Mouse (Mus musculus) retina, adult 2 months (tissue): ENCODE data around the gene Islr.

Experiments used
- DNase-seq: peaks from one replicate; pipeline ENCODE4 v3.0.0-alpha.2; 2012; ENCODE audit warnings: low read depth, low spot score

Gene Islr

DNA sequence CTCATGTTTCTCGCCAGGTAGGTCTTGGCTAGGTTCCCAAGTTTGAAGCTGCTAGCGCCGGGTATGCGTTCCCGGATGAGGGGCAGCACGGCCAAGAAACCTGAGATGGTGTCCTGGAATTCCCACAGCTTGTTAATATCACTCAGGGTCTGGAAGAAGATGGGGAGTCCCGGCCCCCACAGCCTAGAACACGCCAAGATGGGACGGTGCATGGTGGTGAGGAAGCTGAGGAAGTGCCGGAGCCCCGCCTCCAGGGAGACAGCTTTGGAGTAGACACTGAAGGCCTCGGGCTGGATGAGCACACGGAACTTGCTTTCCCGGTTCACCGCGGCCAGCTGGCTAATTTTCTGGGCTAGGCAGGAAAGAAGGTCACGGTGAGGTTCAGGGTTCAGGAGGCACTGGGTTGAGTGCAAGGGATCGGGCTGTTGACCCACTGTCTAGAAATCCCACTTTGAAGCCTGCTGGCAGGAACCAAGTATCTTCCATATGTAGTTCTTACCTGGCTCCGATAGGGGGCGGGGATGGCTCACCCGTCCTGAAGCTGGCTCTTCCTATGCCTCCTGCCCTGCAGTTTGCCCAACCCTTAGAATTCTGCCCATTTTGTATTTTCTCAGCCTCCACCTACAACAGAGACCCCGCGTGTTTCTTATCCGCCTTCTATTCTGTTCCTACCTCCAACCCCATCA lies 16.3 kb upstream of the Islr start:
- no peak for DNase-seq

DNA sequence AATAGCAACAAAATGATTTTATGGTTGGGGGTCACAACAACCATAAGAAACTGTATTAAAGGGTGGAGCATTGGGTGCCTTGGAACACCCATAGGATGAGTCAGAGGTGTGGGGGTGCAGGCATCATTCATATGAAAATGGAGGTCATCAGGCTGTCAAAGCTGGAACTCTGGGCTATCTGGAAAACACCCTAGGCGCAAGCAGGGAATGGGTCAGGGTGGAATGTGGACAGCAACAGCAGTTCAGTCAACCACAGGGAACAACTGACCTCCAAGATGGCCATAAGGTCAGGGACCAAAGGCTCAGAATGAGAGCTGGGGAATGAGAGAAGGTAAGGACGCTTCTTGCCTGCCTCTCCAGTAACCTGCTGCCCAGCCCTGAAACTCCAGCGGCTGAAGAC lies 14.4 kb upstream of the Islr start:
- DNase-seq = no peak

DNA sequence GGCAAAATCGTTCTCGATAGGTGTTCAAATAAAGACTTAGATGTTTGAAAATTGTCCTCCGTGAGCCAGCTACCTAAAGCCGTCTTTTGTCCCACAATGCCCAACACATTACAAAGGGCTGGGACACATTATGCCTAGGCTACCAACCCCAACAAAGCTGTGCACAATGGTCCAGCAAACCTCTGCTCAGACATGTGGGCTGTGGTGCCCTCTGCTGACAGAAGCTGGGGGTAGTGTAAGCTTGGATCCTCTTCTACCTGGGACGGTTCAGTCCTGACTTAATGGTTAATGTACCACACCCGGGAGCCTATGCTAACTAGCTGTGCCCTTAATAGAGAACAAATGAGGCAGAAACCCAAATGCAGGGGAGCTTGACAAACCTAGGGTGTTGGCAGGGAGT lies 12.3 kb upstream of the Islr start:
- DNase-seq = no peak

DNA sequence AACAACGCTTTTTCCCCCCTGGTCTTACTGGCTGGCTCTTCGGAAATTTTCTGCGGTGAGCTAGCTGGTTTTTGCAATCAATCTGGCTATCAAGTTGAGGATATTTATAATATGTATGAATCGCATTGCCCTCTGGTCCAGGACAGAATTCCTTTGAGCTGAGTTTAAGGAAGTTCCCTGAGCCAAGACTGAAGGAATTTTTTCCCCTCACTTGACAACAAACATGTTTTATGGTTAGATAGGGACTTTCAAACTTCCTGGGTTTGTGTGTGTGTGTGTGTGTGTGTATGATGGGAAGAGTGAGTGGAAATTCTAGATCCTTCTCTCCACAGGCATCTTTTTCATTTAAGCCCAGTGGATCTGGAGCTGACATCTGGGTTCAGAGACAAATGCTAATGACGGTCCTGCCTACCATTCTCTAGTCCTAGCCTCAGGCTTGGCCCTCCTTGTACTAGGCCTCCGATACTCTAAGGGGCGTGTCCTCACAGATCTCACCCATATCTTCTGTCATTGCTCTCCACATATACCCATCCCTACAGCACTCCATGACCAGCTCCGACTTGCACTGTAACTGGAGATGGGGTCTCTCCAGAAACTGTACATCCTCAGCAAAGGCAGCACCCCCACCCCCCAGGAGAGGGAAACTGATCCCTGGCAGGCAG lies 10.5 kb upstream of the Islr start:
- DNase-seq = no peak

DNA sequence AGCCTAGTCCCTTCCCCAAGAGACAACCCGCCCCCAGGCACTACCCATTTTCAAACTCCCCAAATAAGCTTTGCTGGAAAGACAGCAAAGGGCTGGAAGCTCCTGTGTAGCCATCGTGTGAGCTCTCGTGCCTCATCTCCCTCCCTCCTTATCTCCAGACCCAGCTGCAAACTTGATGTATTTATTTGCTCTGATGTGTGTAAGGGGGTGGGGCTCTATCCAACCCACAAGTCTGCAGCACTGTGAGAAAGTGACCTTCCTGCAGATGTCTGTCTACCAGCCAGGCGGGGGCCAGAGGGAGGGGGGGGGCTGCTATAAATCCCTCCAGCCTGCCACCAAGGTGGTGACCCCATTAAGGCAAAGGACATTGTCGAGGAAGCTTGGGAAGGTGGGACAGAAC lies 9.8 kb upstream of the Islr start:
- no peak for DNase-seq

DNA sequence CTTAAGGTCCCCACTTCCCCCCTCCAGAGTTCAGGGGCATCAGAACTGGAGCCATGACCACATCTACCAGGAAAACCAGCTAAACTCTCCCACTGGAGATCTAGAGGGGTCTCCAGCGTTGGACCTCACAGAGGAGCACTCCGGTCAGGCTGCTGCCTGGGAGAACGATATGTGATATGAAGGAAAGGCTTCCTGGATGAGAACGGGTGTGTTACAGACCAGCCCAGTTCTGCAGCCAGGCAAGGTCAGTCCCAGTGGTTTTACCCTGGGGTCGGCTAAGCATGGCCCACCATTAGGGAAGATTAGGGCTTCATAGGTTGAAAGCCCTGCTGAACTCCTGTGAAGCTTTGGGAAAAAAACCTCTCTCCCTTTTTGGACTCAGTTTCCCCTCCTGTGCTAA lies 9.3 kb upstream of the Islr start:
- DNase-seq = no peak

DNA sequence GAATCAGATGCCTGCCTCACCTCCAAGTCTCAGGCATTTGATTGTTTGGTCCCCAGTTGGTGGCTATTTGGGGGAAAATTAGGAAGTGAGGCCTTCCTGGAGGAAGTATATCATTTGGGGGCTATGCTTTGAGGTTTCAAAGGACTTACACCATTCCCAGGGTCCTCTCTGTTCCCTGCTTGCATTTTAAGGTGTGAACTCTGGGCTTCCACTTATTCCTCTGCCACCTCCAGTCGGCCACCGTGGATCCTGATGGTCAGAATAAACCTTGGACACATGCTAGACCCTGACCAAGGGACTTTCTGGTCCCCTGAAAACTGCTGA lies 6.2 kb upstream of the Islr start:
- no peak for DNase-seq

DNA sequence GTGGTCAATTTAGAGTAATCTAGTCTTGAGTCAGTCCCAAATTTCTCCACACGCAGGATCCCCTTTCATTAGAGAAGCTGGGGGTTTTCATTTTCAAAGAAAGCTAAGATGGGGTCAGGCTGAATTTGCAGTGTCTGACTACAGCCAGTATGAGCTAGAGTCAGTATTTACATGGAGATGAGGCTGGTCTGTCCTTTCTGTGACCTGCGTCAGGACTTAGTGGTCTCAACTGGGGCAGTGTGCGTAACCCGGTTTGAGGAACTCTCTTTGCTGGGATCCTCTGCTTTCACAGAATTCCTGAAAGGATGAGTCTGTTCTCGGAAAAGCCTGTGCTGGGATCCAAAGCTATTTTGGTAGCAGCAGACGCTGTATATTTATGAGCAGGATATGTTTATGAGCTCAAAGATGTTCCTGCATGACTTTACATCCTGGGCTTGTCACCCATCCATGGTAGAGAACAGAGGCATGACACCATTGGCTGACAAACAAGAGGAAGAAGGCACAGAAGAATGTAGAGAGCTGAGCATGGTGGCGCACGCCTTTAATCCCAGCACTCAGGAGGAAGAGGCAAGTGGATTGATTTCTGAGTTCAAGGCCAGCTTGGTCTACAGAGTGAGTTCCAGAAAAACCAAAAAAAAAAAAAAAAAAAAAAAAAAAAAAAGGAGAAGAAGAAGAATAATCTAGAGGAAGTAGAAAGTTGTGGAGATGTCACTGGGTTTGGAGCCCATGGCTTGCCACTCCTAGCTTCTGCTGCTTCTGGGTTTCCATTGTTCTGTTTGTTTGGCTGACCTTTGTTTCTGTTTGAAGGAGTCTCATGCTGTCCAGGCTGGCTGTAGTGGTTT lies 5.6 kb upstream of the Islr start:
- no peak for DNase-seq

DNA sequence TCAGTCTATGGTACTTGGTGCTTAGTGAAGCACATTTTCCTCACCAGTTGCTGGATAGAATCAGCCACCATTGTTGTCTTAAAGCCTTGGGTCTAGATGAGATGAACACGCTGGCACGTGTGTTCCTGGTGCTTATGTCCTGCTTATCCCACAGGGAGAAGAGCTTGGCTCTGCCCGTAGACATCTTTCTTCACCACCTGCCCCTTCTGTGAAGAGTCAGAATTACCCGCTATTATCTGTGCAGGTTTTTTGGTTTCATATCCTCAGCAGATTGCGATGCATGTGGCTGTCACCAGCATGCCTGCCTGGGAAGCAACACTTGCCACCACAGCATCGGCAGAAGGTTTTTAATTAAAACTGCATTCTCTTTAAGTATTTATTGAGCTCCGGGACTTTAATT lies 1.9 kb upstream of the Islr start:
- no peak for DNase-seq

DNA sequence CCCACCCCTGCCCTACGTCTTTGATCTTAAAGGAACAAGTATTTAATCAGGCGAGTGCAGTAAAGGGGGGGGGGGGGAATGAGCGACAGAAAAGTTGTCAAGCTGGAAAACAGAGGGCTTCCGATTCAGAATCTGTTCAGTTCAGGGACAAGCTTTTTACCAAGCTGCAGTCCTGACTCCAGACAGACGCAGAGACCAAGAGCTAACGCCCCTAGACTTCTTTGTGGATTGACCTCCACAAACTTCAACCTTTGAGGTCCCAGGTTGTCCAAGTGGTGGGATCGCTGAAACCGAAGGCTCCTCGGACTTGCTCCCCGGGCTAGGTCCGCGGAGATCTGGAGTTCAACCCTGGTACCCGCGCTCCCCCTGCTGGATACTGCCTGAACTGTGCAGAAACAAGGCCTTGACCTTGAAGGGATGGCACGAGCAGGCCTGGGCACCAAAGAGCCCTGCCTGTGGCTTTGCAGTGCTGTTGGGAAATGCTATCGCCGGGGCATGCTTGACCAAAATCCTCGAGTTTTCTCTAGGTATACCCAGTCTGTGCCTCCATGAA lies 418 bp upstream of the Islr start:
- peak; percentile 70 for DNase-seq

DNA sequence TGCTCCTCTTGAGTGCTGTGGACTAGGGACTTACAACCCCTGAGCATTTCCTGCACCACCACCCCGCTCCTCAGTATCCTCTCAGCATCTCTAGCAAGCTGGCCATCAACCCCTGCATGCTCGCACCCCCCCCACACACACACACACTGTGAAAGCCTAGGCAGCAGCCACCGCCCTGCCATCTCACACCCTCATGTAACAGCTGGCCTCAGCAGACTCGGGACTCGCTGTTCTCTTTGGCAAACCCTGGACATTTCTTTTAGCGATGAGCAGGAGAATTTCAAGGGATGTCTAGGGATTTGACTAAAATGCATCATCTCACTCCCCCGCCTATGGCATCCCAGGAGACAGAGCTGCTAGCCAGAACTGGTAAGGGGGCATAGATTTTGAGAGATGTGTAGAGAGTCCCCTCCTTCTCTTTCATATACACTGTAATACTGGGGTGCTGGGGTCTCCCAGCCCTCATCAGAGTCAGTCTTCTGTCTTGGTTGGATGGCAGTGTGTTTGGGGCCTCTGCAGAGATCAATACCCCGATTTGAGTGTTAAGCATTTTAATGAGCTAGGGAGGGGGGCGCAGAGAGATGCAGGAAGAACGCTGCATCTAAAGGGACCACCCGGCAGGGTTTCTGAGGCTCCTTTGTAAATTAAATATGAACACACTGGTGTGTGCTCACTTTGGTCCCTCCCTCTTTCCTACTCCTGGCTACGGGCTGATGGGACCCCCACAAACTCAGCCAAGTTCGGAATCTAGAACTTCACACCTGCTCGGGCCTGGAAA lies 1.2 kb downstream of the Islr start:
- DNase-seq = no peak

DNA sequence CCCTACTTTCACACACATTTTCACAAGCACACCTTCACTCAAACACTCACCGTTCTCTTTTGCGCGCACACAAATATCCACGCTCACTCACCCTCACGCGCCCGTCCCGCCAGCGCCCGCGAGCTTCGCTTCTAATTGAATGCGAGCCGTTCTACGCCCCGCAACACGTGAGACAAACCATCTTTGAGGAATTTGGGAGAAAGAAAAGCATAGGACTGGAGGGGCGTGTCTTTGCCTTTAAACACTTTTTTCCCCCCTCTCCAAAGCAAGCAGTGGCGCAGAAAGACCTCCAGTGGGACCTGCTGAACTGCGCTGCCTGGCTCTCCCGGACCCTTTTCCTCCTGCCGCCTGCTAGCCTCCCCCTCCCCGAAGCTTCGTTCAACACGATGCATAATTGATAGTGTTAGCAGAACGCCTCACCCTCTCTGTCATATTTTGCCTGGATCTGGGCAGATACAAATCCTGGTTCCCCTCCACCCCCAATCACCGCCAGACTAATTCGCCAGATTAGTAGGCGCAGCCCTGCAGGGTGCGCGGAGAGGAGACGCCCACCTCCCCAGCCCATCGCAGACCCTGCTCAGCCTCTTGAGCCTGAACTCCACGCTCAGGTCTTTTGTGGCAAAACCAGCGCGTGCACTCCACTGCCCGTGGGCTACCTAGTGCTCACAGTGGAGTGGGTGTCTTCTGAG lies 2.1 kb downstream of the Islr start:
- DNase-seq = no peak

DNA sequence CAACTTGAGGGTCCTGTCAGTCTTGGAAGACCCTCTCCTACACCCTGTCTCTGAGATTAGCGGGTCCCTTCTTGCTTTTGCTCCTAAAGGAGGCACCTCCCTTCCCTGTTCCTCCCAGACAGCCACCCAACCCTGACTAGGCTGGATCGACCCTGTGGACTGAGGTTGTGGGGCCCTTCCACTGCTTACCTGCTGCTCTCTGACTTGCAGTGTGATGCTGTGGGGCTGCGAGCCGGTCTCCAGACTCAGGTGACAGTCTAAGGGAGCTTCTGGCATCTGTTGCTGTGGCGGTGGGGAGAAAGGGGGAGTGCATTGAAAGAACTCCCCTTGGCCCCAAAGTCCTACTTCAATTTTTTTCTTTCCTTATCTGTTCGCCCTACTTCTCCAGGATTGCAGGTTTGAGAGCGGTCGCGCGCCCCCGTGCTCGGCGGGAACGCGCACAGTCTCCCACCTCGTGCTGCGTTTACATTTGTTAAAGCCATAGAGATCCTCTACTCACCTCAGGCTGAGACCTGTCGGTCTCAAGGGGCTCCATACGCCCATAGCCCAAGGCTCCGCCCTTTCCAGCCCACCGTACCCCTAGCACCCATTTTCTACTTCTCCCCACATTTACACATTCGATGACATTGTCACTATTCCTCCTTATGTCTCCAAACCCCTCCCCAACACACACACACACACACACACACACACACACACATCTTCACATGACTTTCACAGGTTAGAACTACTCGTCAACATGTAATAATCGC lies 2.8 kb downstream of the Islr start:
- no peak for DNase-seq

DNA sequence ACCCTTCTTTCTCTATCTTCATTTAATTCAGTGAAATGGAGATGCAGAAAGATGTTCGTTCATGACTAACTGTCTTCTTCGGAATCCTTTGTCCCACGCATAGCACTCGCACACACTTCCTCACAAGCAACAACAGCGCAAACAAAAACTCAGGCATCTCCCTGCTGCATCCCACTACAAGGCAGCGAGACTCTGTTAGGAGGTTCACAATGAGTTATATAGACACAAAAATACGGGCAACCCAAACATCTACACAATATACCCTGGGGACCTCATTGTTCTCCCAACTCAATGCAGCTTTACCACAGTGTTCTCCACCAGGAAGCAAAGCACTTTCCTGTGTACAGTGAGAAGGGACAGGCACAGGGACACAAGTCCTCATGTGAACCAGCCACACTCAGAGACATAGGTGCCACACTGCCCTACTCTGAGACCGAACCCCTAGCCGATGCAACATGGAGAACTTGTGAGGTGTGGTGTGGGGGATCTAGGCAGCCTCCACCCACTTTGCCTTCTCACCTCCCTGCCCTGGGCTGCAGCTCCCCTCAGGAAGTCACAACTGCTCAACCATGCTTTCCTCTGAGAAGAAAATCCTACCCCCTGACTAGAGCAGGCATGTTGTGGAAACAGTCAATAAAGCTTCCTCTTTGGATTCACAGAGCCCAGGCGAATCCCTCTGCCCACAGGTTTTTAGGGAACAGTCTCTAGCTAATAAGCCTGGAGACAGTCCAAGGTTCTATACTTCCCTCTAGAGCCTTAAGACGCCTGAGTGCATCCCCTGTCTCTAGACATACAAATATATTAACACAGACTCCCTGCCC lies 3.6 kb downstream of the Islr start:
- DNase-seq = no peak

DNA sequence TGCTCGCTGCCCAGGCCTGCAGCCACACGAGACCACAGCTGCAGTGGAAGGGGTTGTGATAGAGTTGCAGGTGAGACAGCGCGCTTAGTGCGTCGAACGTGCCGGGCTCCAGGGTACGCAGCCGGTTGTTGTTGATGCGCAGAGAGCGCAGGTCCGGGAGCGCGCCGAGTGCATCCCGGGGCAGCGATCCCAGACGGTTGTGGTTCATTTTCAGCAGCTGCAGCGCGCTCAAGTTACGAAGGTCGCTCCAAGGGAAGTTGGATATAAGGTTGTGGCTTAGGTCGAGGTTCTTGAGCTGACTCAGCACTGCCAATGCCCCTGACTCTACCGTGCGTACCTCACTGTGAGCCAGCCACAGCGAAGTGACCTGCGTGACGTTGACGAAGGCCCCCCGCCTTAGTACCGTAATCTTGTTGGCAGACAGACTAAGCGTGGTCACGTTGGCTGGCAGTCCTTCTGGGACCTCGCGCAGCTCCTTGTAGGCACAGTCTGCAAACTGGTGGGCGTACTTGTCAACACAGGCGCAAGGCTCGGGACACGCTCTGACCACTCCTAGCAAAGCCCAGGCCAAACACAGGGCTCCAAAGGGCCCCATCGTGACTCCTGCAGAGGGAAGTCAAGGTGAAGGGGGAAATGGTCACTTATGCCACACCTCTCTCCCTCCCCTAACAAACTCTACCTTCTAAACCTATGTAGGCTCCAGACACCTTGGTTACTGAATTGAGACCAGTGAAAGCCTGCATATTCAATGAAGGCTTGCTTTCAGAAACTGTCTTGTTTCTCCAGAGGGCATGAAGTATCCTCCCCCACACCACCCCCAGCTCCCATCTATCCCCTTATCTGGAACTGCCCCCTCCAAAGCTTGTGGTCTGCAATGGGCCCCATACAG lies 4.5 kb downstream of the Islr start:
- DNase-seq = no peak

DNA sequence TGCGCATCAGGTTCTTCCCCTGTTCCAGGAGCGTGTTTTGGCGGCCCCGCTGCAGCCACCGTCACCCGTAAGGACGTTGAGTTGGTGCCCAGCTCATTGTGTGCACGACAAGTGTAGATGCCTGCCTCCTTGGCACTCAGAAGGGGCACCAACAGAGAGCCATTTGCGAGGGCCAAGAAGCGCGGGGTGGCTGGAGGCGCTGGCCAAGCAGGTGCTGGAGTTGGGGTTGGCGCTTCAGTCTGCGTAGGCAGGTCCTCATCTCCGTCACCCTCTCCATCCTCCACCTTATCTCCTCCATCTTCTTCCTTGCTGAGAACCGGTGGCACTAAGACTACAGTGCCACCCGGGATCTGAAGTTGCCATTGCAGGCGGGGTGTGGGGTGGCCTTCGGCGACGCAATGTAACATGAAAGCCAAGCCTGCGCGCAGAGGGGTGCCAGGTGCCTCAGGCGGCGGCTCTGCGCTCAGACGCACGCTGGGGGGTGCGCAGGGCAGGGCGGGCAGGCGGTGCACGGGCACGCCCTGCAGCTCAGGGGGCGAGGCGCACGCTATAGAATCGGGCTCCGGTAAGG lies 5.2 kb downstream of the Islr start:
- no peak for DNase-seq

DNA sequence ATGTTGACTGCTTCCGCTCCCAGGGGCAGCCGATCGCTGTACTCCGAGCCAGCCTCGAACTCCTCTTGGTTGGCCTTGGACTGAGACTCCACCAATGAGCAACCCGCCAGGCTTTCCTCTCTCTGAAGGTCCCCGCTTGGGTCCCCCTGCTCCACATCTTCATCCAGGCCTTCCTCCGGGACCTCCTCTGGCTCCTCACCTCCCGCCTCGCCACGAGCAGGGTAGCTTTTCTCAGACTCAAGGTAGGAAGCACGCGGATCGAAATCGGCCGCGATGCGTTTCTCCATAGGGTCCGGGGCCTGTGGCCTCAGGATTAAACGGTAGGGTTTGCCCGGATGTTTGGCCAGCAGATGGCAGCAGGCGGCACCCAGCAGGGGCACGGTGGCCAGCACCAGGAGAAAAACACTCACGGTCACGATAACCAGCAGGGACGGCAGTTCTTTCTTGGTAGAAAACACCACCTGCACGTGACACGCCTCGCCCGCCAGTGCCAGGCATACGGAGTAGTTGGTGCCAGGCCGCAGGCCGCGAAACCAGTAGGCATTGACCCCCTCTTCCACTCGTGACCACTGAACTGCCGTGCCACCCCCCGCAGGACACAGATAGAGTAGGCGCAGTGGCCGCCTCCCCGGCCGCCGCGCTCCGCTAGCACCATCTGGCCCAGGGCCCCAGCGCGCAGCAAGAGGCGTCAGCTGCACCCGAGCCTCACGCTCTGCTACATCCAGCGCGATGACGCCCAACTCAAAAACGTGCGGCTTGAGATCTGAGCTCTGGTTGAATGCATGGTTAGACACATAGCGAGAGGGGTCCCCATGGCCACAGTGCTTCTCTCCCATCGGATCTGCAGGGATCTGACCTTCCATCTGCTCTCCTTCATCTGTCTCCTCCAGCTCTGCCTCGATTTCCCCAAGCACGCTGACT lies 6.1 kb downstream of the Islr start:
- no peak for DNase-seq
